Comparison of ENCODE assay signal across 8 mouse cellular contexts in the genomic region with DNA sequence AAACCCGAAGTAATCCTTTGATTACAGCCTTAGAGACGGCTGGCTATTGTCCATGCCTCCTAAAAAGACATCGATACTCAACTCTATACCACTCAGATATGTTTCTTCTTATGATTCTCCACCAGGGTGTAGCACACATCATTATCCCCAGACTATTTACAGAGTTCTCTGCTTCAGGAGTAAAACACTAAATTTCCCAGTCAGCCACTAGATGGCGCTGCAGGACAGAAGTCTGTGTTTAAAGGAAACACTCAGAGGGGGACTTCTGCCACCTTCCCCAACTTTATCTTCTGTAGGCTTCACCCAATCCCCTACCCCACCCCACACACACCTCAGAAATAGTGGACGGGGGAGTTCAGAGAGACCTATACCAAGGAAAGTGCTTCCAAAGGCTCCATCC. TPM values are rescaled to one million over a fixed set of nuclear protein-coding genes. Genes with fewer than 3 reads are reported as not detected.
DNase-seq lines count a peak whose midpoint lies in the region; ATAC-seq lines count a peak whose summit lies in the region.

No protein-coding gene starts in this region.

- DNase-seq in NIH3T3 (ENCODE audit: low read depth), result peak; percentile 93
- peak; percentile 58 for DNase-seq in c-Kit-negative CD71-positive TER-119-positive erythroid progenitor cells, embryonic 14.5 days (ENCODE audit: low read depth, low spot score)
- DNase-seq in layer of hippocampus, adult 9-10 months (ENCODE audit: low spot score), result peak; percentile 84
- DNase-seq in lung, postnatal 36 days, result peak; percentile 91
- DNase-seq in right cerebral cortex, postnatal 36 days (ENCODE audit: low spot score in 2 of 2), result peak; percentile 58 to 68
- peak; percentile 76 to 89 for DNase-seq in urinary bladder, postnatal 4 days (ENCODE audit: low spot score in 2 of 2)

- H3K4me2 ChIP-seq in forebrain, embryonic 13.5 days, result no peak overlapping the region

- WGBS in forebrain, embryonic 13.5 days, result 16% methylated on average over 5 of the region's 5 CpGs

- no peak overlapping the region for H3K9ac ChIP-seq in forebrain, embryonic 13.5 days

- no peaks in the 10 kb centered on the region for H3K36me3 ChIP-seq in forebrain, embryonic 13.5 days (ENCODE audit: poor library complexity, severe bottlenecking)

- ATAC-seq in forebrain, embryonic 13.5 days, result peak; percentile 44
- peak; percentile 48 to 68 for ATAC-seq in hematopoietic stem cell, adult 5-6 weeks (replicated peaks in 1 of 2; ENCODE audit: insufficient read depth in 1 of 2, low FRiP score in 2 of 2, low TSS enrichment in 1 of 2, low read depth in 1 of 2, poor library complexity in 2 of 2, severe bottlenecking in 2 of 2)

- no peaks in the 10 kb centered on the region for H3K9me3 ChIP-seq in forebrain, embryonic 13.5 days (replicated peaks)

- H3K27ac ChIP-seq in forebrain, embryonic 13.5 days, result no peak overlapping the region

- H3K4me1 ChIP-seq in forebrain, embryonic 13.5 days, result peaks cover 32% of the 10 kb centered on the region

- peaks cover 41% of the 10 kb centered on the region for H3K27me3 ChIP-seq in forebrain, embryonic 13.5 days

- H3K4me3 ChIP-seq in forebrain, embryonic 13.5 days, result no peak overlapping the region

RNA-seq across cellular contexts. Expression of a gene that starts 6.8 kb away (rescaled TPM):
- 12.5 and 17.1 TPM in 2 replicates for polyA plus RNA-seq in forebrain, embryonic 13.5 days (2015; fragmentation: Nextera tagmentation; extraction: Ambion mirVana)
- 0.45 TPM in 1 of 2 replicates, not detected in the other for total RNA-seq in hematopoietic stem cell, adult 5-6 weeks (2017)

RNA-seq across cellular contexts. Expression of a gene that starts 10.7 kb away (rescaled TPM):
- polyA plus RNA-seq in forebrain, embryonic 13.5 days (2015; fragmentation: Nextera tagmentation; extraction: Ambion mirVana), result 0.11 and 0.18 TPM in 2 replicates
- total RNA-seq in hematopoietic stem cell, adult 5-6 weeks (2017), result not detected in 2 replicates

RNA-seq across cellular contexts. Expression of a gene that starts 44.9 kb away (rescaled TPM):
- 429 and 523 TPM in 2 replicates for polyA plus RNA-seq in forebrain, embryonic 13.5 days (2015; fragmentation: Nextera tagmentation; extraction: Ambion mirVana)
- 93.3 and 143 TPM in 2 replicates for total RNA-seq in hematopoietic stem cell, adult 5-6 weeks (2017)
